Mouse (Mus musculus) cerebral cortex, adult 2 months (tissue): ENCODE data around the gene Sgta.

Experiments
- WGBS: fragments of 180-500 bp; shearing (Covaris S2); methylation state at CpG from one replicate; pipeline ENCODE4 v1.1.7; 2018; 5-methylcytosine and 5-hydroxymethylcytosine counted together

The Sgta gene

DNA sequence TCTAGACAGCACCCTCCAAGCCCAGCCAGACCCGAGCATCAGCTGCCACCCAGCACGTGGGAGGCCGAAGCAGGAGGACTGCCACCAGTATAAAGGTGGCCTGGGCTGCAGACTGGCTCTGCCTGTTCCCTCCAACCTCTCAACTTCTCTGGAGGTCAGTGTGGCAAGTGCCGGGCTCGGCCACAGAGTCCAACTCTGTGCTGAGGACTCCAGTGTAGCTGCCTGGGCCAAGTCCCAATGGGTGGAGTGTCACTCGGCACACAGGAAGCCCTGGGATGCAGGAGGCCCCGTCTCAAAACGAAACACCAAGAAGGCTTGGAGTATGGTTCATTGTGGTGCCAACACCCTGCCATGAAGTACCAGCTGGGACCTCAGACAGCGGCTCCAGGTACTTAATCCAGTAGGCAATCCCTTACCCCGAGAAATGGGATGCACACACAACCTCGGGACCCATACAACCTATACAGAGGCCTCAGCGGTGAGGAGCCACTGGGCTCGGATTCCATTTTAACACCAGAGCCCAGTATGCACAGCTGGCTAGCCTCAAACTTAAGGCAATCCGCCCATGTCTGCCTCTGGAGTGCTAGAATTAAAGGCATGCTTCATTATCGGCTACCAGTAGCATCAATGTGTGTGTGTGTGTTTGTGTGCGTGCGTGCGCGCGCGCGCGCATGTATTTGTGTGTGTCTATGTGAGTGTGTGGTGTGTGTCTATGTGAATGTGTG lies 2.4 kb downstream of the Sgta start:
- 80% methylated on average over 23 of the region's 23 CpGs for WGBS

GRCm38 (mm10) chr10:81055802-81056340 lies 4.1 kb downstream of the Sgta start:
- 81% methylated on average over 11 of the region's 11 CpGs for WGBS

- 70% methylated on average over 6 of the region's 6 CpGs for WGBS
These were observed 4.8 kb downstream of the Sgta start for GRCm38 (mm10) chr10:81055169-81055568.

DNA sequence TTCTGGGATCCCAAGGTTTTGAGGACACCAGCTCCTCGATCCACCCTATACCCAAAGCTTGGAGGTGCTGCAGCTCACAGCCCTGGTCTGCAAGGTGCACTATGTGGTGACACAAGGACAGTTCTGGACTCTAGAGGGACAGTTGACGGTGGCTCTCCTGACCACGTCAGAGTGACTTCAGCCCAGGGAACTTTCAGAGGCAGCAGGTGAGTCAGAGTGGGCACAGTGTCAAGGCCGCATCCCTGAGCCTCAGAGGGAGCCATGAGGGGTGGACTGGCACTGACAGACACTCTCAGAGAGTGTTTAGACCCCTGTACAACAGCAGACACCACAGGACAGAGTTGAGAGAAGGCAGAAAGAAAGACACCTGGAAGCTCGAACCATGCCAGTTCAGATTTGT lies 7.4 kb downstream of the Sgta start:
- 87% methylated on average over 5 of the region's 5 CpGs for WGBS

DNA sequence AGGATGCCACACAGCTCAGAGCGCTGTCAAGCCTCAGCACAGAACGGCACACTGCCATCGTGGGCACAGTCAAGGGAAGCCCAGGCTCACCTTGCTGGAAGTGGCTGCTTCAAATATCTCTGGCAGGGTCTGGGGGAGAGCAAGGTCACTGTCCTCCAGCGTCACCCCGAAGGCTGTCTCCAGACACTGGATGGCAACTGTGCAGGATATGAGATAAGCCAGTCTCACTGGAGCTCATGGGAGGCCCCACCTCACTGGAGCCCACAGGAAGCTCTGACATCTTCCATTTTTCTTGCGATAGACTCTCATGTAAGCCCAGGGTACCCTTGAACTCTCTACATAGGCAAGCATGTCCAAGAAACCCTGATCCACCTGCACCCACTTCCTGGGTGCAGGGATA lies 8.8 kb downstream of the Sgta start:
- 96% methylated on average over 6 of the region's 6 CpGs for WGBS

GRCm38 (mm10) chr10:81050645-81051044 lies 9.3 kb downstream of the Sgta start:
- 78% methylated on average over 4 of the region's 4 CpGs for WGBS

DNA sequence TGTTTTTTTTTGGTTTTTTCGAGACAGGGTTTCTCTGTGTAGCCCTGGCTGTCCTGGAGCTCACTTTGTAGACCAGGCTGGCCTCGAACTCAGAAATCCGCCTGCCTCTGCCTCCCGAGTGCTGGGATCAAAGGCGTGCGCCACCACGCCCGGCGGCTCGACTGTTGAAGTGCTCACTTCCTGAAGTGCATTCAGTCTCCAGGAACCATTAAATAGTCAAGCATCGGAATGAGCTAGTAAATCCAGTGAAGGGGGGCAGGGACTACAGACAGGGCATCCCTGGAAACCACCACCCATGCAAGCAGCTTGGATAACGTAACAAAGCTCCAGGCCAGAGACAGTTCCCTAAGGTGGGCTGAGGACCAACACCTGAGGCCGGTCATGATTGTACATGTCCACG lies 14.7 kb downstream of the Sgta start:
- 87% methylated on average over 14 of the region's 14 CpGs for WGBS

- WGBS = 19% methylated on average over 13 of the region's 13 CpGs
These were observed 18.4 kb downstream of the Sgta start for GRCm38 (mm10) chr10:81041458-81042175.

DNA sequence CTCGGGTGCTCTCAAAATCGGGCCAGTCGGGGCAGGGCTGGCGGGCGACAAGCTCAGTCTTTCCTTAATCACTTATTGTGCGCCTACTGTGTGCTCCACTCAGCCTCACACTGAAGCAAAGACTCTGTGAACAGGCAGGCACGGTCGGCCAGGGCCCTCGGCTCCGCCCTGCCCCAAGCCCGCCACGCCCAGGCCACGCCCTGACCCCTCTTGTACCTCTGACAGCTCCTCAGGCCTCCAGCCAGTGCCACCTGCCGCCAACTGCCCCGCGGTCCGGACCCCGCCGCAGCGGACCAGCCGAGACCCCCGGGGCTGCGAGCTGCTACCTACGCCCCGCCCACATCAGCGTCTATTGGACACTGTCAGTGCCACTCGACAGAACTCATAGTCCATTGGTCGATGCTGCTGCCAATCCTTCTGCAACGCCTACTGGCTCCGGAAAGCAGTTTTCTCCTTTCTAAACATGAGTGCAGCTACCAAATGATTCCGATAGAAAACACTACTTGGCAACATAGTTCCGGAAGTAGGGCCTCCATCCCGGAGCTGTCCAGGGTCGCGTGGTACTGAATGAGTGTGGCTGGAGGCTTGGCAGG lies 22.9 kb downstream of the Sgta start, which contains the start of gene Slc39a3:
TSS of gene Slc39a3 (minus strand) at position 439 of the 593 bp plus-strand sequence.
- WGBS = under 1% methylated on average over 35 of the region's 35 CpGs

GRCm38 (mm10) chr10:81036251-81036650 lies 23.7 kb downstream of the Sgta start:
- 74% methylated on average over 7 of the region's 7 CpGs for WGBS

DNA sequence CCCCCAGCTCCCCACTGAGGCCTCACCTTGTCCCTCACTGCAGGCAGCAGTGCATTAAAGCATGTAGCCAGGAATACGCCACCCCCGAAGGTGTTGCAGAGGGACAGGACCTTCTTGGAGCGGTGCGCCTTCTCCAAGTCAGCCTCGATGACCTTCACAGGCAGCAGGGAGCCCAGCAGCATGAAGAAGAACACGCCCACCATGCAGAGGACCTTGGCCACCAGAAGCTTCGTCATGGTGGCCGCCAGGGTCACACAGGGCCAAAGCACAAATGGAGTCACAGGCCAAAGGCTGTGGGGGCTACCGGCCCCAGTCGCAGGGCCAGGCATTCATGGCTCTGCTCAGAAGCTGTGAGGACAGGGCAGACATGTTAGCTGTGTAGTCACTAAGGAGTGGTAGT lies 26.4 kb downstream of the Sgta start:
- WGBS = 84% methylated on average over 10 of the region's 10 CpGs

DNA sequence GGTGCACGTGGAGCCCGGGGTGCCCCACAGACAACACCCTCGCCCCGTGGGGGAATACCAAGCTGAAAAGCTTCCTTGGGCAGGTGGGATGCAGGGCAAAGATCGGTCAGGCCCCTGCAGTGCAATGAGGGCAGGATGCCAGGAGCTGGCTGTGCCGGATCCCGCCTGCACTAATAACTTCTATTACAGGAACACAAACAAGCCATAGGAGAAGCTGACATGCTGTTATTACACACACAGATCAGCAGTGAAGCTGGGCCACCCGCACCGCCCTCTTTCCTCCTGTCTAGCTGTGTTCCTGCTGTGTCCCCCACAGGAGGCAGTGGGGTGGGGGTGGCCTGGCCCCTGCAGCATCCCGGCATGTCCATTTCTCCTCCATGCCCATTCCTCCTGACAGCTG lies 30.9 kb downstream of the Sgta start:
- 44% methylated on average over 10 of the region's 10 CpGs for WGBS

DNA sequence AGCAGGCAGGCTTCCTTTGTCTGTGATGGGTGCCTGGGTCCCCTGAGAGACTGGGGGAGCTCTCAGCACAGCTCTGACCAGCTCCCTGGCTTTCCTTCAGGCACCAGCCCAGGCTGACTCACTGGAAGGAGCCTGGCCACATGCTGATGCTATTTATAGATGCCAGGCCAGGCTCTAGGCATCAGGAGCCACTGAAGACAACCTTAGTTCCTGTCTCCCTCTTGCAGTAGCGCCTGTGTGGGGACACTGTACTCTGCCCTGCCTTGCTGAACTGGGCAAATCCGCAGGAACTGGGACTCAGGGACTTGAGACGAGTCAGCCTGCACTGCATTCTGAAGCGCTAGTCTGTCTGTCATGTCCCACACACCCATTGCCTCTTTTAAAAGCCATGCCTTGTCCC lies 32.6 kb downstream of the Sgta start:
- 38% methylated on average over 4 of the region's 4 CpGs for WGBS

DNA sequence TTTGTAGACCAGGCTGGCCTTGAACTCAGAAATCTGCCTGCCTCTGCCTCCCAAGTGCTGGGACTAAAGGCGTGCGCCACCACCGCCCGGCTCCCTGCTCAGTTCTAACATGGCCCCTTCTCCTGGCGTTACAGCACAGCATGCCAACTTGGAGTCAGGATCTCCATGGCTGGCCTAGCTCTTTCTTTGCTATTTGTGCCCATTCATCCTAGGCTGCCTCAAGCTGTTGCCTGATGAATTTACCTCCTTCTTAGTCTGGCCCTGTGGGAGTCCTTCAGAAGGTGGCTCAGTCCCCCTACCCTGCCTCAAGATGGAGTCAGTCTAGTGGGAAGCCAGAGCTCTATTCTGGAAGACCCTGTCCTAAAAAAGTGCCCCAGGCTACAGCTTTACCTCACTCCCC lies 33.1 kb downstream of the Sgta start:
- 87% methylated on average over 5 of the region's 5 CpGs for WGBS

- 31% methylated on average over 12 of the region's 12 CpGs for WGBS
These were observed 34.2 kb downstream of the Sgta start, which contains the start of gene Diras1 for GRCm38 (mm10) chr10:81025639-81026275. Diras1 (minus strand) TSS chr10:81025662.

- 3% methylated on average over 43 of the region's 43 CpGs for WGBS
These were observed 34.8 kb downstream of the Sgta start for GRCm38 (mm10) chr10:81025047-81025621.

DNA sequence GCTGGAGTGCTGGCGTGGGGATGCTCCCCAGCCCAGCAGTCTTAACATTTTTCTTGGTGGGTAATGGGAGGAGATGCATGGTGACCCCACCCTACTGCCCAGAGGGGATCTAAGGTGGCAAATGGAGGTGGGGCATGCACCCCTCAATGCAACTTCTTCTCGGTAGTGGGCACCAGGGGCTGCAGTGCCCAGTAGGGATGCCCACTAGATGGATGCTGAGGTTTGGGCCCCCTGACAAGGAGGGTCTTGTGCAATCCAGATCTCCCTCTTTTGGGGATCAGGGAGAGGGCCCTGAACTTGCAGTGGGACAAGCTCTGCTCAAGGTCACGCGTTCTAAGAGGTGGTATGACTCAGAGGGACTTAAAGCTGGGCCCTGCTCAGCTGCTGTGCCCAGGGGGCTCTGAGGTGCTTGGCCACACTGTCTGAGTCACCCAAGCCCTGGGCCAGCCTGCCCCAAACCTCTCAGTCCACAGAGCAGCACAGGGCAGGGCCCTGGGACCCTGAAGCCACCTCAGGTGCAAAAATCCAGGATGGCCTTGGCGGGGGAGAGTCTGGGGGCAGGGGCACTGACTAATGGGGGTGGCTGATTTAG lies 35.5 kb downstream of the Sgta start:
- WGBS = 79% methylated on average over 5 of the region's 5 CpGs

DNA sequence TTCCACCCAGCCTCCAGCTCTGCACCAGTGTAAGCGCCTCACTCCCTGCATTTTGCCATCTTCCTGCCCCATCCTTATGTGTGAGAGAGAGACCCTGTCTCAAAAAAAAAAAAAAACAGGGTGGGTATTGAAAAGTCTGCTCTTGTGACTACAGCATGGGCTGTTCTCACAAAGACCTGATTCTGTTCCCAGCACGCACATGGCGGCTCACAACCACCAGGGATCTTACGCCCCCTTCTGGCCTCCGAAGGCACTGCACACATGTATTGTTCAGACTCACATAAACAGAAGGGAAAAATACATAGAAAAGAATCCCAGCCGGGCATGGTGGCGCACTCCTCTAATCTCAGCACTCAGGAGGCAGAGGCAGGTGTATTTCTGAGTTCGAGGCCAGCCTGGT lies 37.2 kb downstream of the Sgta start:
- 66% methylated on average over 8 of the region's 8 CpGs for WGBS

DNA sequence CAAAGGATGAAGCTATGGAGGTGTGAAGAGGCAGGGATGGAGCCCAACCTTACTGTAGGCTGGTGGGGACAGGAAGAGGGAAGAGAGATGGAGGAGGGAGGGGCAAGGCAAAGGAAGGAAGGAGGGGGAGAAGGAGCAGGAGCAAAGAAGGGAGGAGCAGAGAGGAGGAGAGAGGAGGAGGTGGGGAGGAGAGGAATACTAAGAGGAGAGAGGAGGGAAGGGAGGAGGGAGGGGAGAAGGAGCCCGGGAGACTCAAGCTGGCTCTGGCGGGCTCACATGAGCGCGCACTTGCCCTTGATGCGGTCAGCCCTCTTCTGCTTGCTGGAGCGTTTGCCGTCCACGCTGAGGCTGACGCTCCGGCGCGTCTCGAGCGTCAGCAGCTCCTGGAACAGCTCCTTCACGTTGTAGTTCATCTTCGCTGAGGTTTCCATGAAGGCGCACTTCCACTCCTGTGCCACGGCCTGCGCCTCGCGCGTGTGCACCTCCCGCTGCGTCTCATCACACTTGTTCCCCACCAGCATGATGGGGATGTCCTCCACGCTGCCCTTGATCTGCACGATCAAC lies 38.4 kb downstream of the Sgta start:
- 15% methylated on average over 26 of the region's 26 CpGs for WGBS

DNA sequence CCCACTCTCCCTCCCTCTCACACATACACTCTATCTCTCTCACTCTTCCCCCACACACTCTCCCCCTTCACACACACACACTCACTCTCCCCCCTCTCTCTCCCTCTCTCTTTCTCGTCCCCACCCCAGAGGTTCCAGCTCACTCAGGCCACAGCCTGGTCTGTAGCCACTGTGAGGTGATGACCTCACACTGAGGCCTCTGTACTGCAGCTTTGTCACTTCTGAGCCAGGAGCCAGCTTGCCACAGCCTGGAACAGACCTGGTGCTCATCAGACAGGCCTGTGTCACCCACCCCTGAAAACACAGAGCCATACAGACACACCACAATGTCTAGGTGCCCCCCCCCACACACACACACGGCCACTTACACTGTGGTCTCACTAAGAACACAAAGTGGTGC lies 39.8 kb downstream of the Sgta start:
- 19% methylated on average over 2 of the region's 2 CpGs for WGBS

GRCm38 (mm10) chr10:81019687-81020086 lies 40.3 kb downstream of the Sgta start:
- WGBS = 55% methylated on average over 6 of the region's 6 CpGs
